Mouse (Mus musculus): ENCODE results near the gene Ext2.

GRCm38 (mm10) chr2:93849505-93850089 is 27.2 kb upstream of the Ext2 start, which contains the start of gene Accs:
- peak; percentile 41 for TF ChIP-seq POLR2A (IDR thresholded peaks at IDR 0.05; ENCODE audit: insufficient read length, low read depth)
- no peak for TF ChIP-seq CEBPB (IDR thresholded peaks at IDR 0.05; ENCODE audit: insufficient read depth, poor library complexity, severe bottlenecking)
- no peak for TF ChIP-seq TCF12 (IDR thresholded peaks at IDR 0.05; ENCODE audit: insufficient read depth, poor library complexity, severe bottlenecking)
- TF ChIP-seq USF1 (IDR thresholded peaks at IDR 0.05; ENCODE audit: low read depth) = no peak
- no peak for TF ChIP-seq E2F4 (IDR thresholded peaks at IDR 0.05; ENCODE audit: insufficient read depth)
- TF ChIP-seq MYOG (IDR thresholded peaks at IDR 0.05; ENCODE audit: control insufficient read depth in 1 of 3, insufficient read depth in 1 of 3, insufficient read length in 2 of 3, low read depth in 2 of 3) = no peak
- TF ChIP-seq MAX (IDR thresholded peaks at IDR 0.05; ENCODE audit: low read depth) = no peak
- TF ChIP-seq SRF (IDR thresholded peaks at IDR 0.05; ENCODE audit: control insufficient read depth, insufficient read length, low read depth) = no peak
- TF ChIP-seq TCF3 (IDR thresholded peaks at IDR 0.05; ENCODE audit: insufficient read length, low read depth) = no peak
- TF ChIP-seq POLR2AphosphoS2 (IDR thresholded peaks at IDR 0.05; ENCODE audit: insufficient read length, low read depth) = no peak
- TF ChIP-seq MYOD1 (IDR thresholded peaks at IDR 0.05; ENCODE audit: control insufficient read depth in 1 of 3, insufficient read length in 2 of 3, low read depth in 2 of 3) = no peak

Measured in myocyte (in vitro differentiated cells).